Mouse (Mus musculus) embryonic fibroblast, embryonic 13.5 days (primary cell): ENCODE measurements around the gene Npsr1.

Source experiments
- CTCF ChIP-seq: IDR thresholded peaks from 2 replicates; pipeline ENCODE4 v1.5.1; 2011; ENCODE audit warnings: mild to moderate bottlenecking, control low read depth, low read length, moderate library complexity, borderline replicate concordance; ENCODE audit not compliant: insufficient read depth
- POLR2A ChIP-seq: IDR thresholded peaks from 2 replicates; pipeline ENCODE4 v1.6.1; 2011; ENCODE audit warnings: low read depth, mild to moderate bottlenecking, control low read depth, low read length, moderate library complexity

- TF ChIP-seq POLR2A: no peak
- no peak for TF ChIP-seq CTCF
Measured at GRCm38 (mm10) chr9:24280498-24281287, 182.9 kb downstream of the Npsr1 start.
